Mouse (Mus musculus) cortical plate, adult 2 months (tissue): ENCODE results near the gene Tmem91. TPM values are rescaled to one million over a fixed set of nuclear protein-coding genes. Genes with fewer than 3 reads are reported as not detected.
A peak's percentile ranks its signal among the peaks of the same experiment; 100 is the strongest.

ENCODE experiments used
- H3K27ac ChIP-seq: fragments of 200-500 bp; 2 replicates; pipeline ENCODE4 v1.5.1; 2012; ENCODE audit warnings: low read length, control low read depth, inconsistent platforms; ENCODE audit not compliant: insufficient read depth
- H3K4me1 ChIP-seq: fragments of 200-500 bp; 2 replicates; pipeline ENCODE4 v1.6.1; 2011; ENCODE audit warnings: low read length; ENCODE audit not compliant: control insufficient read depth, insufficient read depth
- H3K4me3 ChIP-seq: fragments of 200-500 bp; 2 replicates; pipeline ENCODE4 v1.5.1; 2011; ENCODE audit warnings: mild to moderate bottlenecking, low read length, control low read depth; ENCODE audit not compliant: insufficient read depth
- CTCF ChIP-seq: fragments of 200-500 bp; IDR thresholded peaks from 2 replicates; pipeline ENCODE4 v1.5.1; 2011; ENCODE audit warnings: mild to moderate bottlenecking, control low read depth, low read length; ENCODE audit not compliant: insufficient read depth; ENCODE audit errors: extremely low read depth
- POLR2A ChIP-seq: fragments of 200-500 bp; IDR thresholded peaks from 2 replicates; pipeline ENCODE4 v1.6.1; 2011; ENCODE audit warnings: mild to moderate bottlenecking, low read length, control low read depth; ENCODE audit not compliant: insufficient read depth; ENCODE audit errors: extremely low read depth
- polyA plus RNA-seq: library from polyadenylated mRNA; depleted of rRNA; stranded (reverse); fragments of >200 nt; gene quantifications from 2 replicates; pipeline ENCODE4 v1.2.3, GENCODE M21; 2012; rRNA removed

The Tmem91 gene
- polyA plus RNA-seq, 1 experiment = 37.6 TPM

GRCm38 (mm10) chr7:25632679-25633078, 42.3 kb downstream of the Tmem91 start:
- Histone ChIP-seq H3K27ac (no peak overlapping the region), H3K4me1 (no peaks in the 10 kb centered on the region), H3K4me3 (no peak overlapping the region)
- no peak for TF ChIP-seq CTCF
- no peak for TF ChIP-seq POLR2A

GRCm38 (mm10) chr7:25628323-25628620, 46.7 kb downstream of the Tmem91 start:
- no peak overlapping the region for H3K4me3 ChIP-seq

GRCm38 (mm10) chr7:25627431-25628322, 47.3 kb downstream of the Tmem91 start:
- peak overlapping the region; percentile 14; the same call in 1 of the 2 replicates for H3K4me3 ChIP-seq
- H3K27ac ChIP-seq = no peak overlapping the region
- no peaks in the 10 kb centered on the region for H3K4me1 ChIP-seq
- no peak for TF ChIP-seq POLR2A
- no peak for TF ChIP-seq CTCF

More at GRCm38 (mm10) chr7:25628323-25628620, 46.7 kb downstream of the Tmem91 start:
- TF ChIP-seq POLR2A (no peak), CTCF (no peak)
- no peak overlapping the region for H3K27ac ChIP-seq
- H3K4me1 ChIP-seq = no peaks in the 10 kb centered on the region

DNA sequence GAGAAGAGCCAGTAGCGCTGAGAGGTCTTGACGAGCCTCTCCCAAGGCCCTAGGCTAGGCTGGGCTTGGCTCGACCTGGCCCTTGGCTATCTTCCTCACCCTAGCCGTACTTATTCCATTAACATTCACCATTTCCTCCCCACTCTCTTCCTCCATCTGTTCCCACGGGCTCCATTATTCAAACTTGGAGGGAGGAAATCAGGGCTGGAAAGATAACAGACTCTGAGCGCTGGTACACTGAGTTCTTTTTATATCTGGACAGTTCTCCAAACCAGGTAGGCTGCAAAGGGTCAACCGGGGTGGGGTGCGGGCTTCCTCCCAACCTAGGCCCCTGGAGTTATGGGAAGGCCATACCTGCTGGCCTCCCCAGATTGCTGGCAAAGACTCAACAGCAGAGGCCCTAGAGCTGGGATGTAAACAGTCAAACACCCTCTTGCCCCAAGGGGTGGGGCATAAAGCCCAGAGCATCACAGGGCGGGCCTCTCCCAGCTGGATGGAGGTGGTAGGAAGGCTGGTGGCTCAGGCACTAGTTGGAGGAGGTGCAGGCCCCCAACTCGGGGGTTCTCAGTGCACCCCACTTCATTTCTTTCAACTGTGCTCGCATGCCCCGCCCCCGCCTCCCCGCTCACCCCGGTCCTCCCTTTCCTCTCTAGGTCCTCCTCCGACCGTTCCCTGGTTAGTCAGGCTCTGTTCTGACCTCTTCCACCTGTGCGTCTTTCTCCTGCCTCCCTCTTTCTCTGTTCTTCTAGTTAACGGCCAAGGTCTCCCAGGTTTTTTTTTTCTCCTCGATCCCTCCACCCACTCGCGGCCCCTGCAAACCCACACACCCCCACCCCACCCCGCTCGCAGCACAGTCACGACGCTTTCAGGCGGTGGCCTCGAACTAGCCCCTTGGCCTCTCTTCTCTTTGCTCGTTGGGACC, 48.2 kb downstream of the Tmem91 start, which contains the start of gene B3gnt8:
TSS of gene B3gnt8 (plus strand) at position 146 of the 922 bp plus-strand sequence.
- H3K4me3 ChIP-seq = peak within 1 kb of the TSS; percentile 14; the same call in 1 of the 2 replicates
- H3K4me1 ChIP-seq = no peaks in the 10 kb centered on the region
- H3K27ac ChIP-seq = no peak within 1 kb of the TSS
- TF ChIP-seq CTCF (no peak), POLR2A (no peak)

DNA sequence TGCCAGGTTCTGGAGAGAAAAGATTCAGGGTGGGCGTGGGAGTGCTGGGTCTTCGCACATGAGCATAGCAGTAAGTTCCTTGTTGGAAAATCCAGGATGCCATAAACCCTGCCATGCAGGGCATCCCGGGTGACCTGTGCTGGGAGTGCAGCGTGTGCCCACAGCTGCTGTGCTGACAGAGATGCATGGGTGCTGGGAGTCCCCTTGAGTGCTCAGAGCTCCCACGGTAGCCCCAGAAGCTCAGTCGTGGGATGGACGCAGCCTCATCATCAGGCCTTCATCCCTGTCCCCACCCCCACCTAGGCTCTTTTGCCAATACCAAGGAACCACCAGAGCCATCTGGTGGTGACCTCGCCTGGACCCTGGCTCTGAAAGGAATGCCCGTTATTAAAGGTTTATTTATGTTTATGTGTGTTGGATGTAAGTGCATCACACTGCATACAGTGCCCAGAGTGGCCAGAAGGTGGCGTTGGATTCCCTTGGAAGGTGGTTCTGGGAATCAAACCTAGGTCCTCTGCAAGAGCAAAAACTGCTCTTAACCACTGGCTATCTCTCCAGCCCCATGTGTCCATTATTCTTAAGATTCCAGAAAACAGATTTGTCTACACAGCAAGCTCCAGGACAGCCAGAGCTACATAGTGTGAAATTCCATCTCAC, 49.2 kb downstream of the Tmem91 start:
- no peak overlapping the region for H3K27ac ChIP-seq

GRCm38 (mm10) chr7:25624851-25625250, 50.1 kb downstream of the Tmem91 start:
- Histone ChIP-seq H3K4me1 (no peaks in the 10 kb centered on the region), H3K4me3 (no peak overlapping the region), H3K27ac (no peak overlapping the region)
- no peak for TF ChIP-seq CTCF
- no peak for TF ChIP-seq POLR2A

More for the DNA sequence above, 49.2 kb downstream of the Tmem91 start:
- no peaks in the 10 kb centered on the region for H3K4me1 ChIP-seq
- TF ChIP-seq POLR2A (no peak), CTCF (peak; percentile 37)
- no peak overlapping the region for H3K4me3 ChIP-seq

DNA sequence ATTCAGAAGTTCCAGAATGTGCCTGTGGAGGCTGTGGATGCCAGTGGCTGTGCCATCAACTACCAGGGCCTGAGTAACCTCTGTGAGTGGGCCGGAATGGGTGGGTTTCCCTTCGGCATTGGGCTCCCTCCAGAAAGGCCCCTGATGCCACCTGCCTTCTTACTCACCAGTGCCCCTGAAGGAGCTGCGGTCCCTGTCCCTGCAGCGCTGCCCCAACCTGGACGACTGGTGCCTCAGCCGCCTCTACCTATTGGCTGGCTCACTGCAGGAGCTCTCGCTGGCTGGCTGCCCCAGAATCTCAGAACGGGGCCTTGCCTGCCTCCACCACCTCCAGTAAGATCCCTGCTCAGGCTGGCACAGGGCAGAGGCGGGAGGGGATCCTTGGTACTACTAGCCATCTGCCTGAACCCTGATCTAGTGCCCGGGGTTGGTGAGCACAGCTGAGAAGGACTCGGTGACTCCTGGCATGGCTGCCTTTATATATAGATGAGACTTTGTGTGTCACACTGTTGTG, 51.1 kb downstream of the Tmem91 start:
- no peak overlapping the region for H3K4me3 ChIP-seq
- no peaks in the 10 kb centered on the region for H3K4me1 ChIP-seq
- H3K27ac ChIP-seq = no peak overlapping the region
- TF ChIP-seq CTCF (no peak), POLR2A (no peak)

GRCm38 (mm10) chr7:25620751-25621150, 54.2 kb downstream of the Tmem91 start:
- H3K27ac ChIP-seq = no peak overlapping the region
- H3K4me3 ChIP-seq = no peak overlapping the region
- no peak for TF ChIP-seq POLR2A
- no peak for TF ChIP-seq CTCF
- H3K4me1 ChIP-seq = no peaks in the 10 kb centered on the region

DNA sequence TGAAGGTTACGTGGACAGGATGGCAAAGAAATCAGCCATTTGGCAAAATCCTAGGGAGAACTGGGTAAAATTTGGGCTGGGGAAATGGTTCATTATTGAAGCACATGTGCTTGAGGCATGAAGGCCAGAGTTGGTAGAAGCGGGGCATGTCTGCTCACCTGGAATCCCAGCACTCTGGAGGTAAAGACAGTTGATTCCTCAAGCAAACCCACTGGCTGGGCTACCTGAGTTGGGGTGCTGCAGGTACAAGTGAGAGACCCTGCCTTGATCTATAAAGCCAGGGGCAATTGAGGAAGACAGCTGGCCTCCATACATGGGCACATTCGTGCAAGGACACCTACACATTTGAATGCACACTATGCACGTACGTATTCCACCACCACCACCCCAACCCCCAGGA, 54.9 kb downstream of the Tmem91 start:
- Histone ChIP-seq H3K4me3 (peak overlapping the region; percentile 55), H3K27ac (no peak overlapping the region), H3K4me1 (no peaks in the 10 kb centered on the region)
- no peak for TF ChIP-seq POLR2A
- TF ChIP-seq CTCF = no peak

DNA sequence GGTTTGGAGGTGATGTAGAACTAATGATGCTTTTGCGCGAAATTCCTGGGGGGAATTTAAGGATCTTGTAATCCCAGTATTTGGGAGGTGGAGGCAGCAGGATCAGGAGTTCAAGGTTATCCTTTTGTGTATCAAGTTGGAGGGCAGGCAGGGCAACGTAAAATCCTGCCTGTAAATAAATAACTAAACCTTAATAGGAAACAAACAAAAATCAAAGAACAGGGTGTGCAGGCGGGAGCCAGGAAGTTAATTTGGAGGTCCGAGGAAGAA, 55.3 kb downstream of the Tmem91 start:
- Histone ChIP-seq H3K4me1 (no peaks in the 10 kb centered on the region), H3K4me3 (peak overlapping the region; percentile 55), H3K27ac (no peak overlapping the region)
- no peak for TF ChIP-seq CTCF
- TF ChIP-seq POLR2A = no peak

Other genes starting within 250 kb of the Tmem91 start
- 4.7 and 5.1 TPM in 2 replicates for gene Ceacam1, start 197.6 kb downstream of the Tmem91 start, polyA plus RNA-seq
- 0.27 and 0.38 TPM in 2 replicates for gene Ceacam2, start 135.3 kb downstream of the Tmem91 start, polyA plus RNA-seq
- not detected in 2 replicates for gene Erich4, start 59.3 kb downstream of the Tmem91 start, polyA plus RNA-seq
- 76.8 and 79.1 TPM in 2 replicates for gene Dmac2, start 55.8 kb downstream of the Tmem91 start, polyA plus RNA-seq
- gene B3gnt8, start 48.5 kb downstream of the Tmem91 start, polyA plus RNA-seq = 0.42 and 0.73 TPM in 2 replicates
- 63.7 and 66.1 TPM in 2 replicates for gene Bckdha, start 16.2 kb downstream of the Tmem91 start, polyA plus RNA-seq
- 31.3 and 31.5 TPM in 2 replicates for gene Exosc5, start 16.0 kb downstream of the Tmem91 start, polyA plus RNA-seq
- 38.8 and 42.4 TPM in 2 replicates for gene B9d2, start 5.6 kb upstream of the Tmem91 start, polyA plus RNA-seq
- 5.6 and 6.2 TPM in 2 replicates for gene Tgfb1, start 11.8 kb upstream of the Tmem91 start, polyA plus RNA-seq
- 57.9 and 58.5 TPM in 2 replicates for gene Ccdc97, start 43.9 kb upstream of the Tmem91 start, polyA plus RNA-seq
- 36.7 and 37.6 TPM in 2 replicates for gene Hnrnpul1, start 79.6 kb upstream of the Tmem91 start, polyA plus RNA-seq
- gene Axl, start 113.5 kb upstream of the Tmem91 start, polyA plus RNA-seq = 33.5 and 34.4 TPM in 2 replicates
- 4.1 and 4.9 TPM in 2 replicates for gene Cyp2s1, start 141.7 kb upstream of the Tmem91 start, polyA plus RNA-seq
- gene Cyp2b10, start 222.5 kb upstream of the Tmem91 start, polyA plus RNA-seq = 0.04 TPM in 1 of 2 replicates, not detected in the other